Mouse (Mus musculus) gastrocnemius, postnatal 14 days (tissue): ENCODE measurements around the gene Denr. TPM values are rescaled to one million over a fixed set of nuclear protein-coding genes. Genes with fewer than 3 reads are reported as not detected.

Experiments
- DNase-seq: peaks from one replicate; pipeline ENCODE4 v3.0.0; 2021; ENCODE audit warnings: mixed read lengths
- intact Hi-C: fragments of 180-260 bp; cut with DNase I; formaldehyde crosslinking; loops from one replicate; pipeline ENCODE4 v1.15.1; 2025; ENCODE audit warnings: low total_unique reads
- total RNA-seq, 2 experiments: library from RNA; stranded (reverse); gene quantifications; 2 replicates each; pipeline ENCODE4 v1.2.3; 2021

The Denr gene
- total RNA-seq, 2 experiments from 2014 or later = 45.4 to 55.2 TPM

DNA sequence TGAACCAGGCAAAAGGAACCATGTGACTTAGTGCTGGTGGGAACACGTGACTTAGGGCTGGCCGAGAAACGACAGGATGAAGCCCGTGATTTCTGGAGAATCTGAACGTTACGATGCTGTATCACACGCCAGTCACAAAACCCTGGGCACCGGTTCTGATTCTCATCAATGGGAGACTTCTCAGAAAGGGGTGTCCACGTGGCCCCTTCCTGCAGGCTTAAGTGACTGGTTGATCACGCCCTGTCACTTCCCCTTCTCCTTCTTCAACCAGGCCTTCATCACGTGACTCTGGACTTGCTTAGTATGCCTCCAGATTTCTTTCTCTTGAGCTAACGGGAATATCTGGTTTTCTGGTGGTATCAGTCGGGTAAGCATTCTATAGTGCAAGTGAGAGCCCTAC is 9.6 kb upstream of the Denr start:
- intact Hi-C loops = loop anchor here (10.0 kb wide), 1 partner anchor 253 kb away; no protein-coding TSS in a partner anchor
- no peak for DNase-seq

GRCm38 (mm10) chr5:123904059-123904672 is 2.8 kb upstream of the Denr start:
- DNase-seq = no peak
- intact Hi-C loops = no loop called here

DNA sequence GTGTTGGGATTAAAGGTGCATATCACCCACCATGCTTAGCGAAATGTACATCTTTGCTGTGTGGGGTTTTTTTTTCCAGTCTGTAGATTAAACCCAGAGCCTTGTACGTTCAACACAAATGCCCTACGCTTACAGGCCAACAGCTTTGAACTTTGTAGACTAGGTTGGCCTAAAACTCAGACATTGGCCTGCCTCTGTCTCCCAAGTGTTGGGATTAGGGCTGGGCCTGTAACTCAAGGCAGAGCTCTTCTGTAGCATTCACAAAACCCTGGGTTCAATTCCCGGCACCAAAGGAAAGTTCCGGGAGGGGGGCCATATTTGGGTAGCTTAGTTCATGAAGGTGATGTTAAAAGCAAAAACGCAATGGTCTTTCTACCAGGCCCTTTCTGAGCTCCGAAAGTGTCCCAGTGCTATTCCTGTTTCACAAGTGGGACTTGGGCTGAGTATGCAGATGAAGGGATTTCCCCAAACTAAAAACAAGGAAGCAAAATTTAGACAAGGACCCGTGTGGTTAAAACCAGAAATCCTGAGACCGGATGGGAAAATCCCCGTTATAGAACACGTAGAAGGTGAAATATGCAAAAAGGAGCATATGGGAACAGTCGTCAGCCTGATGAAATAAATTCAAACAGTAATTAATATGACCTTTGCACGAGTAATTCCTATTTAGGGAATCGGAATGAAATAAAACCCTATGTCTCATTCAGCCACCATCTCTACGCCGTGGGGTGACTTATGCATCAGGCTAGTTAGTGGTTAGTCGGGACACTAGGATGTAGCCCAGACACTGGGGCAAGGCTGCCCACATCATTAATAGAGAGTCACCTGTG is 614 bp upstream of the Denr start:
- no peak for DNase-seq
- intact Hi-C loops = loop anchor here (5.0 kb wide), 1 partner anchor 79 kb away; no protein-coding TSS in a partner anchor

- no peak for DNase-seq
- intact Hi-C loops = loop anchor here (5.0 kb wide), 1 partner anchor 80 kb away; no protein-coding TSS in a partner anchor
Observed at GRCm38 (mm10) chr5:123907631-123907977, 629 bp downstream of the Denr start.

DNA sequence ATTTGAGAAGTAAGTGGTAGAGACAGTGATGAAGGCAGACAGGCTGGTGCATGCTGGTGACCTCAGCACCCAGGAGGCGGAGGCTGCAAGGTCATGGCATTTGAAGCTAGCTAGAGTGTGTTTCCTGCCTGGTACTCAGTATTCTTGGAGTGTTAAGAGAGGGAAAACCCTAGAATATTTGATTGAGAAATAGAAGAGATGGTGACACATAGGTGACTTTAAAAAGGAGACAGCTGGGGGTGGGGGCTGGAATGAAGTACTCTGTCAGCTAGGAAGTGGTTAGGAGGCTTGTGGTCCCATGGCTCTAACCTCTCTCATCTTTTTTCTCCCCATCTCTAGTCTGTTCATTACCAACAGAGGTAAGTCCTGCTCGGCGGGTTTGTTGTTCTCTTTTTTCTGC is 7.9 kb downstream of the Denr start:
- DNase-seq = no peak
- intact Hi-C loops = no loop called here

- intact Hi-C loops = no loop called here
- no peak for DNase-seq
Observed at GRCm38 (mm10) chr5:123922112-123922511, 15.1 kb downstream of the Denr start.

GRCm38 (mm10) chr5:123927118-123927517 is 20.1 kb downstream of the Denr start, which contains the start of gene Gm43518:
TSS of gene Gm43518 (plus strand) at chr5:123927418.
- intact Hi-C loops = no loop called here
- DNase-seq = no peak

- intact Hi-C loops = no loop called here
- peak; percentile 95 for DNase-seq
Observed at GRCm38 (mm10) chr5:123930508-123930989, 23.6 kb downstream of the Denr start, which contains the start of gene Ccdc62. TSS of gene Ccdc62 (plus strand) at chr5:123930679.

DNA sequence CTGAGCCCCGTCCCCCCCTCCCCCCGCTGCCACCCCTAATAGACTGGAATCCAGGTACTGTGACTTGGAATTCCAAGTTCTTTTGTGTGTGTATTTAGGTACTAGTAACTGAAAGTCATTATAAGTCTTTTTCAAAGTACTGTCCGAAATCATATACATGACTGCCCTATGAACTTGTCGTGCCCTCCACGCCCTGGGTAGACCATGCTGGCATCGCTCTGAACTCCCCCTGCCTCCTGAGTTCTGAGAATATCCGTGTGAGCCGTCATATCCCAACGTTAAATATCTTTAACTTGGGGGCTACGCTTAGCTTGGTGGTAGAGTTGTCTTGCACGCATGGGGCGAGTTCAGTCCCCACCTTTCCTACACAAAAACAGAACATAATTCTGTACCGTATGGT is 24.2 kb downstream of the Denr start:
- DNase-seq = no peak
- intact Hi-C loops = no loop called here

DNA sequence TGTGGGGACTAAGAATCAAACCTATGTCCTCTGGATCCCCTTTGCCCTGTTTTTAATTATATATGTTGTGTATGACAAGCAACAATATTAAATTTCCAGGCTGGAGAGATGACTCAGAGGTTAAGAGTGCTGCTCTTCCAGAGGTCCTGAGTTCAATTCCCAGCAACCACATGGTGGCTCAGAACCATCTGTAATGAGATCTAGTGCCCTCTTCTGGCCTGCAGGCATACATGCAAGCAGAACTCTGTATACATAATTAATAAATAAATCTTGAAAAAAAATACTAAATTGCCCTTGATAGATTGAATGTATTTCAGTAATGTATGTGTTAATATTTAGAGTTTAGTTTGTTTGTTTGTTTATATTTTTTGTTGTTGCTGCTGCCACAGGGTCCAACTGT is 26.0 kb downstream of the Denr start:
- intact Hi-C loops = no loop called here
- no peak for DNase-seq

GRCm38 (mm10) chr5:123933556-123933955 is 26.6 kb downstream of the Denr start:
- intact Hi-C loops = no loop called here
- DNase-seq = no peak

- no peak for DNase-seq
Observed at GRCm38 (mm10) chr5:123933957-123934591, 27.1 kb downstream of the Denr start.

GRCm38 (mm10) chr5:123935931-123936330 is 29.0 kb downstream of the Denr start:
- no peak for DNase-seq
- intact Hi-C loops = no loop called here

More at GRCm38 (mm10) chr5:123933957-123934591, 27.1 kb downstream of the Denr start:
- intact Hi-C loops = no loop called here

DNA sequence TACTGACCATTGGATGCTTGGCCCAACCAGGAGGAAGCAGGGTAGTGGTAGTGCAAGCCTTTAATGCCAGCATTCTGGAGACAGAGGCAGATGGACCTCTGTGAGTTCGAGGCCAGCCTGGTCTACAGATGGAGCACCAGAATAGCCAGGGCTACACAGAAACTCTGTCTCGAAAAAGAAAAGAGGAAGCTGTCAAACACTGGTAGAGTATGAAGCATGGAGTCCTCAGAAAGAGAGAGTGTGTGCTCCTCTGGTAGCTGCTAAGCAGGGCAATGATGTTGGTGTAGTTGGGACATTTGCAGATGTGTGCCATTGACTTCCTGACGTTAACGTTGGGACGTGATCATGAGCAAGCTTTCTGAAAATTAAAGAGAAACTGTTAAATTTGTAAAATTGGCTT is 31.5 kb downstream of the Denr start:
- DNase-seq = no peak
- intact Hi-C loops = no loop called here

- intact Hi-C loops = loop anchor here (2.0 to 5.0 kb wide), 2 partner anchors 46 to 136 kb away; no protein-coding TSS in a partner anchor
- DNase-seq = no peak
Observed at GRCm38 (mm10) chr5:123946546-123946945, 39.6 kb downstream of the Denr start.

DNA sequence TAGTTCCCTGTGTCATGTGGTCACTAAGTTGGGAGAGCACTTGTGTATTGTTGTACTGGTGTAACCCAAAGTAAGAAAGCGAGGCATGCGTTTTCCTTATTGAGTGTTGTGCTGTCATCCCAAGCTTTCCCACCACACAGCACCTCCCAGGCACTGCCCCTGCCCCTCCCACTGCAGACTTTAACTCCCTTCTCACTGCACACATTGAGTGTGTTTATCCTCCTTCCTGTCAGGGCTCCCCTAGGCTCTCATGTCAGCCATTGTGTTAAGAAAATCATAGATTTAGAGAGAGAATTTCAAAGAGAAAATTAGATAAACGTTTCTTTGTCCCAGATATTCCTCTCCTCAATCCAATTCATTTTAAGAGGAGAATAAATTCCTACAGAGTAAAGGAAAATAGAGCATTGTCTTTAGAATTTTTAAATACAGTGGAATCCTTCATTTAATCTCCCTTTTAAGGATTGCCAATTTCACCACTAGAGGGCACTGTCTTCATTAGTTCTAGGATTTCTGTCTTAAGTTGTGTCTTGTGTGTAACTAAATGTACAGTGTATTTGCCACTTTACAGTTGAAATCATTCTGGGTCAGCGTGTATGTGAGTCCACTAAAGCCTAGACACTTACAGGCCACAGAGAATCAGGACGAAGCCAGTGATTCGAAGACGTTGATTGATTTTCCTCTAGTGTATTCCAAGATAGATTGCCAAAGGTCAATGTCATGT is 40.2 kb downstream of the Denr start:
- DNase-seq = no peak
- intact Hi-C loops = loop anchor here (2.0 to 5.0 kb wide), 2 partner anchors 46 to 135 kb away; no protein-coding TSS in a partner anchor

GRCm38 (mm10) chr5:123952365-123953045 is 45.5 kb downstream of the Denr start:
- intact Hi-C loops = no loop called here
- DNase-seq = no peak

- no peak for DNase-seq
- intact Hi-C loops = no loop called here
Observed at GRCm38 (mm10) chr5:123957213-123957612, 50.2 kb downstream of the Denr start.

DNA sequence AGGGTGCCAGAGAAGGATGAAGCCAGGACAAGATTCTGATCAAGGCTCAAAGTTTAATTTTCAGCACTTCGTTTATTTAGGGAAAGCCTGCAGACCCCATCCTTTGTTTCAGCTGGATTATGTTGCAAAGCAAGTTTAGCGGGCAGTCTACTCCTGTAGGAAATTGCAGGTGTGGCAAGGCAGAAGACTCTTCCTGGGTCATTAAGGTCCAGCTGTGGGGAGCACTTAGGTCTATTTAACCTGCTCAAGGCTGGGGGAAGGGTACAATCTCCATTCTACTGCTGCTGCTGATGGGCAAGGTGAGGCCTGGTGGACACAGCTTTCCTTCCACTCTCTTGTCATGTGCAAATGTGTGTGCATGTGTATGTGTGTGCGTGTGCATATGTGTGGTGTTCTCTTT is 52.0 kb downstream of the Denr start:
- intact Hi-C loops = no loop called here
- no peak for DNase-seq
